Mouse (Mus musculus) spleen, postnatal 4 days (tissue): ENCODE measurements around the gene Rnf157.
A peak's percentile ranks its signal among the peaks of the same experiment; 100 is the strongest.

ENCODE experiments used
- DNase-seq, 2 experiments: peaks; one replicate each; pipeline ENCODE4 v3.0.0; 2022; ENCODE audit warnings: low spot score in 2 of 2

Gene Rnf157

GRCm38 (mm10) chr11:116337531-116337930 is 75.3 kb downstream of the Rnf157 start:
- DNase-seq = no peak

GRCm38 (mm10) chr11:116337000-116337399 is 75.8 kb downstream of the Rnf157 start:
- DNase-seq = no peak

- no peak for DNase-seq
Observed at GRCm38 (mm10) chr11:116336393-116336792, 76.4 kb downstream of the Rnf157 start.

- DNase-seq = peak; percentile 92 to 96
Observed at GRCm38 (mm10) chr11:116335244-116336036, 77.4 kb downstream of the Rnf157 start, which contains the start of gene Foxj1. Gene Foxj1 (minus strand): TSS chr11:116335399.

GRCm38 (mm10) chr11:116334417-116334782 is 78.4 kb downstream of the Rnf157 start:
- no peak for DNase-seq

- DNase-seq = no peak
Observed at GRCm38 (mm10) chr11:116333526-116334416, 79.1 kb downstream of the Rnf157 start.

GRCm38 (mm10) chr11:116332983-116333270 is 79.9 kb downstream of the Rnf157 start:
- DNase-seq = no peak

GRCm38 (mm10) chr11:116332232-116332982 is 80.4 kb downstream of the Rnf157 start:
- no peak for DNase-seq

GRCm38 (mm10) chr11:116330211-116330518 is 82.7 kb downstream of the Rnf157 start:
- no peak for DNase-seq

GRCm38 (mm10) chr11:116329314-116330210 is 83.3 kb downstream of the Rnf157 start:
- no peak for DNase-seq

- no peak for DNase-seq
Observed at GRCm38 (mm10) chr11:116326963-116327603, 85.7 kb downstream of the Rnf157 start.

GRCm38 (mm10) chr11:116318719-116319659 is 93.8 kb downstream of the Rnf157 start:
- peak; percentile 85 to 99 for DNase-seq

- no peak for DNase-seq
Observed at GRCm38 (mm10) chr11:116312359-116312758, 100.5 kb downstream of the Rnf157 start.

- no peak for DNase-seq
Observed at GRCm38 (mm10) chr11:116311169-116311568, 101.7 kb downstream of the Rnf157 start.

- DNase-seq = no peak
Observed at GRCm38 (mm10) chr11:116309601-116310000, 103.2 kb downstream of the Rnf157 start.

- DNase-seq = peak in 1 of 2 experiments; percentile 40
Observed at GRCm38 (mm10) chr11:116307762-116308531, 104.9 kb downstream of the Rnf157 start.

GRCm38 (mm10) chr11:116307019-116307725 is 105.7 kb downstream of the Rnf157 start, which contains the start of gene Exoc7:
Gene Exoc7 (minus strand): TSS chr11:116307233.
- DNase-seq = no peak
